Mouse (Mus musculus): ENCODE data around the gene Asb6.

DNA sequence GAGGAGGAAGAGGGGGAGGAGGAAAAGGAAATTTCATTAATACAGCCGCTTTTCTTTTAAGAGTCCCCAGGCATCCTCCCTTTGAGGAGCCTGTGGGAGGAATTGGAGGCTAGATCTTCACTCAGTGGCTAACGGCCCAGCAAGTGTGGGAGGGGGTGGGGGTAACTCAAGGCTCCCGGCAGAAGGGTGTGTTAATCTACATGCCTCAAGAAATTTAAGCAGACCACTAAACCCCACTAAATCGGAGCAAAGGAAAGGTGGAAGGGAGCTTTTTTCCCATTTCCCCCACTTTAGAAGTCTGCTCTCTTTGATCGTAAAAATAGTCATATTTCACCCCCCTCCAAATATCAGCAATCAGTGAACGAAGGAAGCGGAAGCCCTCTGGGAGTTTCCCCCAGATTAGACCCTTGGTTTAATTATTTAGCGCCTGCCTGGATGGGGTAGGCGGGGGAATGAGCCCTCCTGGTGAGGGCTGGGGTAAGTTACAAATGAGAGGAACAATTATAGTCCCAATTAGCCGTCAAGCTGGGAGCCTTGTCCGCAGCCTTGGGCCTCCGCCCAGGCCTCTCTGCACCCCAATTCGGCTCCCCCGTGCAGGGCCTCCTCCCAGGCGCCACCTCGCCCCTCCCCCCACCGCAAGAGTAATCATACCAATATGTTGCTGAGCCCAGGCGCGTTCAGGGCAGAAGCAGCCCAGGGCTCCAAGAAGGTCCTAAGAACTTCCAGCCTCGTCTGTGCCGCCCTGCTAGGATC is 6.3 kb upstream of the Asb6 start:
- TF ChIP-seq GATA1 (IDR thresholded peaks at IDR 0.05; ENCODE audit: borderline replicate concordance, low read length): no peak
- TF ChIP-seq FLI1 (IDR thresholded peaks at IDR 0.05; ENCODE audit: low read length): no peak

Measured in megakaryocyte, embryonic 14.5 days (primary cell).